Mouse (Mus musculus) telencephalon, adult 2 months (tissue): ENCODE data around the gene Snx5.

Experiments
- DNase-seq: peaks from one replicate; pipeline ENCODE4 v3.0.0-alpha.2; 2011; ENCODE audit warnings: low read depth, low spot score

The Snx5 gene

GRCm38 (mm10) chr2:144270507-144271420 is at the start of gene Snx5, which contains the start of gene Mgme1:
Gene Snx5, minus strand, starts transcription at chr2:144270906.
Gene Mgme1, plus strand, starts transcription at chr2:144270663.
- peak; percentile 93 for DNase-seq

- no peak for DNase-seq
Measured at GRCm38 (mm10) chr2:144311372-144311771, 40.7 kb upstream of the Snx5 start.

GRCm38 (mm10) chr2:144310273-144310672 is 39.6 kb upstream of the Snx5 start:
- DNase-seq, result no peak

GRCm38 (mm10) chr2:144308561-144308960 is 37.9 kb upstream of the Snx5 start:
- DNase-seq, result no peak

GRCm38 (mm10) chr2:144305721-144306294 is 35.1 kb upstream of the Snx5 start:
- no peak for DNase-seq

- no peak for DNase-seq
Measured at GRCm38 (mm10) chr2:144301101-144301500, 30.4 kb upstream of the Snx5 start.

- peak; percentile 74 for DNase-seq
Measured at GRCm38 (mm10) chr2:144299749-144300669, 29.3 kb upstream of the Snx5 start.

- no peak for DNase-seq
Measured at GRCm38 (mm10) chr2:144295145-144295735, 24.5 kb upstream of the Snx5 start.

- peak; percentile 89 for DNase-seq
Measured at GRCm38 (mm10) chr2:144291600-144292305, 21.0 kb upstream of the Snx5 start.

- DNase-seq, result no peak
Measured at GRCm38 (mm10) chr2:144290321-144290720, 19.6 kb upstream of the Snx5 start.

GRCm38 (mm10) chr2:144281417-144281816 is 10.7 kb upstream of the Snx5 start:
- DNase-seq, result no peak

GRCm38 (mm10) chr2:144280568-144280967 is 9.9 kb upstream of the Snx5 start:
- DNase-seq, result no peak

- no peak for DNase-seq
Measured at GRCm38 (mm10) chr2:144279742-144280141, 9.0 kb upstream of the Snx5 start.

GRCm38 (mm10) chr2:144276885-144277284 is 6.2 kb upstream of the Snx5 start:
- DNase-seq, result no peak

GRCm38 (mm10) chr2:144274741-144275140 is 4.0 kb upstream of the Snx5 start:
- DNase-seq, result no peak

GRCm38 (mm10) chr2:144272088-144272487 is 1.4 kb upstream of the Snx5 start:
- DNase-seq, result no peak

- no peak for DNase-seq
Measured at GRCm38 (mm10) chr2:144269679-144270475, 829 bp downstream of the Snx5 start.

- DNase-seq, result no peak
Measured at GRCm38 (mm10) chr2:144269306-144269650, 1.4 kb downstream of the Snx5 start.

- DNase-seq, result no peak
Measured at GRCm38 (mm10) chr2:144268446-144269305, 2.0 kb downstream of the Snx5 start.
